Mouse (Mus musculus) neural tube, embryonic 12.5 days (tissue): Measurements from ENCODE around the gene Got1. TPM values are rescaled to one million over a fixed set of nuclear protein-coding genes. Genes with fewer than 3 reads are reported as not detected.

Experiments
- ATAC-seq: fragments of 200-750 bp; cut with Nextera tagmentation; 2 replicates; pipeline ENCODE4 v1.8.0; 2017; ENCODE audit warnings: low read depth, mild to moderate bottlenecking, moderate TSS enrichment, moderate library complexity; ENCODE audit not compliant: low FRiP score
- H3K27ac ChIP-seq: fragments of 300-500 bp; sonication (generic); 2 replicates; pipeline ENCODE4 v1.5.1; 2016
- H3K27me3 ChIP-seq: fragments of 300-500 bp; sonication (generic); replicated peaks from 2 replicates; pipeline ENCODE4 v1.6.1; 2016; ENCODE audit warnings: mild to moderate bottlenecking
- H3K36me3 ChIP-seq: fragments of 300-500 bp; sonication (generic); 2 replicates; pipeline ENCODE4 v1.6.1; 2016; ENCODE audit warnings: mild to moderate bottlenecking
- H3K4me1 ChIP-seq: fragments of 300-500 bp; sonication (generic); 2 replicates; pipeline ENCODE4 v1.6.1; 2016
- H3K4me2 ChIP-seq: fragments of 300-500 bp; sonication (generic); replicated peaks from 2 replicates; pipeline ENCODE4 v1.6.1; 2016; ENCODE audit warnings: mild to moderate bottlenecking
- H3K4me3 ChIP-seq: fragments of 300-500 bp; sonication (generic); 2 replicates; pipeline ENCODE4 v1.5.1; 2016
- H3K9ac ChIP-seq: fragments of 300-500 bp; sonication (generic); 2 replicates; pipeline ENCODE4 v1.6.1; 2016; ENCODE audit warnings: mild to moderate bottlenecking
- H3K9me3 ChIP-seq: fragments of 300-500 bp; sonication (generic); 2 replicates; pipeline ENCODE4 v1.6.1; 2016; ENCODE audit warnings: mild to moderate bottlenecking
- WGBS: fragments of 180-500 bp; shearing (Covaris S2); methylation state at CpG from one replicate; pipeline ENCODE4 v1.1.7; 2016; 5-methylcytosine and 5-hydroxymethylcytosine counted together
- polyA plus RNA-seq: library from polyadenylated mRNA; unstranded; fragments of >200 nt; fragmentation: Nextera tagmentation; extraction: Ambion mirVana; gene quantifications from 2 replicates; pipeline ENCODE4 v1.2.1, GENCODE M21; 2016

Gene Got1
- polyA plus RNA-seq, 1 experiment from 2014 or later: 69.7 TPM

- 94% methylated on average over 7 of the region's 7 CpGs for WGBS
- ATAC-seq: no peak
- no peak overlapping the region for H3K27ac ChIP-seq
- no peaks in the 10 kb centered on the region for H3K4me1 ChIP-seq
- no peak overlapping the region for H3K4me3 ChIP-seq
- H3K9ac ChIP-seq: no peak overlapping the region
- no peaks in the 10 kb centered on the region for H3K9me3 ChIP-seq
- no peak overlapping the region for H3K4me2 ChIP-seq
- H3K36me3 ChIP-seq: no peaks in the 10 kb centered on the region
- H3K27me3 ChIP-seq: no peaks in the 10 kb centered on the region
Measured at GRCm38 (mm10) chr19:43472781-43473180, 51.6 kb downstream of the Got1 start.

GRCm38 (mm10) chr19:43472331-43472730 is 52.1 kb downstream of the Got1 start:
- no peak overlapping the region for H3K27ac ChIP-seq
- no peak overlapping the region for H3K4me3 ChIP-seq
- H3K4me2 ChIP-seq: no peak overlapping the region
- no peak overlapping the region for H3K9ac ChIP-seq
- no peaks in the 10 kb centered on the region for H3K9me3 ChIP-seq
- no peaks in the 10 kb centered on the region for H3K4me1 ChIP-seq
- 74% methylated on average over 8 of the region's 8 CpGs for WGBS
- H3K27me3 ChIP-seq: no peaks in the 10 kb centered on the region
- no peaks in the 10 kb centered on the region for H3K36me3 ChIP-seq
- no peak for ATAC-seq

GRCm38 (mm10) chr19:43469333-43469732 is 55.1 kb downstream of the Got1 start:
- no peaks in the 10 kb centered on the region for H3K4me1 ChIP-seq
- no peaks in the 10 kb centered on the region for H3K27me3 ChIP-seq
- no peak overlapping the region for H3K4me2 ChIP-seq
- H3K9me3 ChIP-seq: no peaks in the 10 kb centered on the region
- WGBS: 72% methylated on average over 7 of the region's 7 CpGs
- H3K9ac ChIP-seq: no peak overlapping the region
- H3K4me3 ChIP-seq: no peak overlapping the region
- ATAC-seq: no peak
- no peaks in the 10 kb centered on the region for H3K36me3 ChIP-seq
- no peak overlapping the region for H3K27ac ChIP-seq

GRCm38 (mm10) chr19:43467927-43468685 is 56.3 kb downstream of the Got1 start:
- no peaks in the 10 kb centered on the region for H3K4me1 ChIP-seq
- no peaks in the 10 kb centered on the region for H3K27me3 ChIP-seq
- no peaks in the 10 kb centered on the region for H3K9me3 ChIP-seq
- no peak overlapping the region for H3K27ac ChIP-seq
- no peak overlapping the region for H3K4me2 ChIP-seq
- no peaks in the 10 kb centered on the region for H3K36me3 ChIP-seq
- H3K9ac ChIP-seq: no peak overlapping the region
- ATAC-seq: no peak
- no peak overlapping the region for H3K4me3 ChIP-seq
- 87% methylated on average over 12 of the region's 12 CpGs for whole genome bisulfite sequencing

- no peak overlapping the region for H3K4me3 ChIP-seq
- 92% methylated on average over 14 of the region's 14 CpGs for WGBS
- ATAC-seq: no peak
Measured at GRCm38 (mm10) chr19:43465601-43466255, 58.7 kb downstream of the Got1 start.

GRCm38 (mm10) chr19:43465076-43465475 is 59.3 kb downstream of the Got1 start:
- no peaks in the 10 kb centered on the region for H3K9me3 ChIP-seq
- no peaks in the 10 kb centered on the region for H3K4me1 ChIP-seq
- 92% methylated on average over 11 of the region's 11 CpGs for WGBS
- no peak overlapping the region for H3K9ac ChIP-seq
- no peak for ATAC-seq
- H3K27me3 ChIP-seq: no peaks in the 10 kb centered on the region
- H3K27ac ChIP-seq: no peak overlapping the region
- no peaks in the 10 kb centered on the region for H3K36me3 ChIP-seq
- no peak overlapping the region for H3K4me3 ChIP-seq
- no peak overlapping the region for H3K4me2 ChIP-seq

More at GRCm38 (mm10) chr19:43465601-43466255, 58.7 kb downstream of the Got1 start:
- Histone ChIP-seq H3K4me1 (no peaks in the 10 kb centered on the region), H3K9ac (no peak overlapping the region), H3K27me3 (no peaks in the 10 kb centered on the region), H3K36me3 (no peaks in the 10 kb centered on the region), H3K4me2 (no peak overlapping the region), H3K27ac (no peak overlapping the region), H3K9me3 (no peaks in the 10 kb centered on the region)

GRCm38 (mm10) chr19:43464294-43464687 is 60.1 kb downstream of the Got1 start:
- Histone ChIP-seq H3K27me3 (no peaks in the 10 kb centered on the region), H3K27ac (no peak overlapping the region), H3K4me1 (no peaks in the 10 kb centered on the region), H3K4me2 (no peak overlapping the region), H3K9me3 (no peaks in the 10 kb centered on the region), H3K36me3 (no peaks in the 10 kb centered on the region), H3K9ac (no peak overlapping the region), H3K4me3 (no peak overlapping the region)
- ATAC-seq: no peak
- WGBS: 87% methylated on average over 3 of the region's 3 CpGs

GRCm38 (mm10) chr19:43463546-43464293 is 60.7 kb downstream of the Got1 start:
- H3K36me3 ChIP-seq: no peaks in the 10 kb centered on the region
- no peaks in the 10 kb centered on the region for H3K27me3 ChIP-seq
- no peak overlapping the region for H3K4me2 ChIP-seq
- H3K27ac ChIP-seq: no peak overlapping the region
- ATAC-seq: no peak
- no peaks in the 10 kb centered on the region for H3K4me1 ChIP-seq
- no peak overlapping the region for H3K4me3 ChIP-seq
- no peak overlapping the region for H3K9ac ChIP-seq
- H3K9me3 ChIP-seq: no peaks in the 10 kb centered on the region
- WGBS: 89% methylated on average over 7 of the region's 7 CpGs

GRCm38 (mm10) chr19:43462141-43462540 is 62.3 kb downstream of the Got1 start:
- Histone ChIP-seq H3K9ac (no peak overlapping the region), H3K4me3 (no peak overlapping the region), H3K36me3 (no peaks in the 10 kb centered on the region), H3K4me1 (no peaks in the 10 kb centered on the region), H3K9me3 (no peaks in the 10 kb centered on the region), H3K4me2 (no peak overlapping the region), H3K27ac (no peak overlapping the region), H3K27me3 (no peaks in the 10 kb centered on the region)
- 86% methylated on average over 3 of the region's 3 CpGs for WGBS
- ATAC-seq: no peak

- Histone ChIP-seq H3K27ac (no peak overlapping the region), H3K9ac (no peak overlapping the region), H3K9me3 (no peaks in the 10 kb centered on the region), H3K27me3 (no peaks in the 10 kb centered on the region), H3K4me3 (no peak overlapping the region), H3K4me2 (no peak overlapping the region), H3K4me1 (no peaks in the 10 kb centered on the region), H3K36me3 (no peaks in the 10 kb centered on the region)
- ATAC-seq: no peak
- WGBS: 93% methylated on average over 12 of the region's 12 CpGs
Measured at GRCm38 (mm10) chr19:43460481-43460880, 63.9 kb downstream of the Got1 start.

GRCm38 (mm10) chr19:43459948-43460347 is 64.5 kb downstream of the Got1 start:
- Histone ChIP-seq H3K36me3 (no peaks in the 10 kb centered on the region), H3K27ac (no peak overlapping the region)
- WGBS: 83% methylated on average over 4 of the region's 4 CpGs

GRCm38 (mm10) chr19:43453025-43453424 is 71.4 kb downstream of the Got1 start:
- ATAC-seq: no peak
- 87% methylated on average over 4 of the region's 4 CpGs for WGBS
- H3K27ac ChIP-seq: no peak overlapping the region
- H3K4me1 ChIP-seq: no peaks in the 10 kb centered on the region
- H3K9ac ChIP-seq: no peak overlapping the region
- H3K4me2 ChIP-seq: no peak overlapping the region
- no peaks in the 10 kb centered on the region for H3K9me3 ChIP-seq
- H3K27me3 ChIP-seq: no peaks in the 10 kb centered on the region
- no peaks in the 10 kb centered on the region for H3K36me3 ChIP-seq
- H3K4me3 ChIP-seq: no peak overlapping the region

More at GRCm38 (mm10) chr19:43459948-43460347, 64.5 kb downstream of the Got1 start:
- H3K27me3 ChIP-seq: no peaks in the 10 kb centered on the region
- H3K9me3 ChIP-seq: no peaks in the 10 kb centered on the region
- no peak overlapping the region for H3K4me2 ChIP-seq
- H3K9ac ChIP-seq: no peak overlapping the region
- ATAC-seq: no peak
- no peaks in the 10 kb centered on the region for H3K4me1 ChIP-seq
- no peak overlapping the region for H3K4me3 ChIP-seq
